Mouse (Mus musculus): ENCODE measurements at regions not wholly inside any gene's neighbourhood (a gene's known extent, or its start where the extent isn't known, plus 50 kb on each side); places are given as distances from the start of the nearest gene placed in this dataset.
A peak's percentile ranks its signal among the peaks of the same experiment; 100 is the strongest.

DNA sequence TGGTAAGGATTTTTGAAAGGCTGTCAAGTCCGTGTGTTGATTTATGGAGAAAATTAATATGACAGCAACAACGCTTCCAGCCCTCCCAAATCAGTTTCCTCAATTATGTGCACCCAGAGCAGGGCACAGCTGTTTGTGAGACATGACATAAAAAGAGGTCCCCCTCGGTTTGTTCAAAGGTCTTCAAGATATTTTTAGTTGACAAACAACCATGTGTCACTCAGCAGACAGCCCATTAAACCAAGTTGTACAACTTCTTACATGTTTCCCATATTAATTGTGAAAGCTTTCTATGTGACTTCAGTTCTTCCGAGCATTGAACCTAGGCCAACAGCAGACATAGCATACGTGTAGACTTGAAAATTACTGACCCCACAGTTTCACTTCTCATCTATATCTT, 131.5 kb upstream of the Cdh5 start:
- intact Hi-C loops (cut with DNase I): no loop called here
- no peak for DNase-seq (ENCODE audit: low spot score in 2 of 2)

DNA sequence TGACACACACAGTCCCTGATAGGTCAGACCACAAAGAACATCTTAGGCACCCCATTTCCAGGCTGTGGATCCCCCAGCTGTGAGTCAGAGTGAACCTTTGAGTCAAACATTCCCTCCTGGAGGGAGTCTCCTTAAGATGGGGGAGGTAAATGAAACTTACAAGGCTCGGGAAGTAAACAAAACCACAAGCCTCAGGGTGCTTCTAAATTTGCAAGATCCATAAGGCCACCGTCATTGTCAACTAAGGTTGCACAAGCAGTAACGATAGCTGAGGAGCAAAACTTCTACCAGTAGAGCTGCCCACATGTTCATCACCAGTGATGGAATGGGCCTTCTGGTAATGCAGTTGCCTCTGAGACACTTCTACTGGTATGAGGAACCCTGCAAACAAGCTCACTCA, 130.9 kb upstream of the Cdh5 start:
- DNase-seq (ENCODE audit: low spot score in 2 of 2): no peak
- intact Hi-C loops (cut with DNase I): no loop called here

DNA sequence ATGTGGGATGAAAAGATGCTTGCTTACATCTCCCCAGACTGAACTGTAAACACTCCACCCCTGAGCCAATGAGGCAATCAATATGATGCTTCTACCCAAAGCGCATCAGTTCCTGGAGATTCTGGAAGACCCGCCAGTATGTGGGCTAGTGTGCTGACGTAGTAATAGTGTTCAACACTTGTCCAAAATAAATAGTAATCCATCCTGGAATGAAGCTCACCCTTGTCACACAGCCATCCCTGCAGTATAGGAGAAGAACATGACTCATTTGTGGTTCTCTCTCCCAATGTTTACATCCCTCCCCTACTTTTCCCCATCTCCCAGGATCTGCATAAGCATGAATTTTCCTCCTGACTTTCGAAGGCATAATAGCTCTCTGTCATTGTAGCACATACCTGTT, 130.5 kb upstream of the Cdh5 start:
- no peak for DNase-seq (ENCODE audit: low spot score in 2 of 2)
- intact Hi-C loops (cut with DNase I): no loop called here

DNA sequence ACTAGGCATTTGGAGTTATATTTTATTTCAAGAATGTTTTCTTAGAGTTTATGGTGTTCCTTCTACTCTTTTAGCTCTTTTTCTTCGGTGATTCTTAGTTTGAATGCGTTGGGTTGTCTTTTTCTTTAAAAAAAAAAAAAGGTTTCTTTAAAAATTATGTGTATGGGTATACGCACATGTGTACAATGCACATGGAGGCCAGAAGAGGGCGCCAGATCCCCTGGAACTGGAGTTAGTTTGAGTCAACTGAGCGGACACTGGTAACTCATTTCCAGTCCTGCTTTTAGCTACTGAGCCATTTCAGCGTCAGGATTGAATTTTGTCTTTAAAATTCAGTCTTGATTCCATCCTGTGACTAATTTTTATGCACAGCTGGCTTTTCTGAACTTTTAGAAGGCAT, 124.9 kb upstream of the Cdh5 start:
- intact Hi-C loops (cut with DNase I): no loop called here
- no peak for DNase-seq (ENCODE audit: low spot score in 2 of 2)

DNA sequence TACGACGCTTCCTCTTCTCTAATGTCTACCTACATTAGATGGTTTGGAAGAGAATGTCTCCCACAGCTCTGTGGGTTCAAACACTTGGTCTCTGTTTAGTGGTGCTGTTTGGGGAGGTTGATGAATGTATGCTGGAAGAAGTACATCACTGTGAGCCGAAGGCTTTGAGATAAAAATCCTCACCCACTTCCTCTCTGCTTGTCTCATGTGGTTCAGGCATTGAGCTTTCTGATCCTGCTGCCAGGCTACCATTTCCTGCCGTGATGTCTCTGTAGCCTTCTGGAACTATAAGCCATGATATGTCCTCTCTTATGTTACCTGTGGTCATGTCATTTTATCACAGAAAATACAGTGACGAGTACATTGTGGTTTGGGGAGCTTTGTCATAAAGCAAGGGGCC, 122.5 kb upstream of the Cdh5 start:
- intact Hi-C loops (cut with DNase I): no loop called here
- no peak for DNase-seq (ENCODE audit: low spot score in 2 of 2)

DNA sequence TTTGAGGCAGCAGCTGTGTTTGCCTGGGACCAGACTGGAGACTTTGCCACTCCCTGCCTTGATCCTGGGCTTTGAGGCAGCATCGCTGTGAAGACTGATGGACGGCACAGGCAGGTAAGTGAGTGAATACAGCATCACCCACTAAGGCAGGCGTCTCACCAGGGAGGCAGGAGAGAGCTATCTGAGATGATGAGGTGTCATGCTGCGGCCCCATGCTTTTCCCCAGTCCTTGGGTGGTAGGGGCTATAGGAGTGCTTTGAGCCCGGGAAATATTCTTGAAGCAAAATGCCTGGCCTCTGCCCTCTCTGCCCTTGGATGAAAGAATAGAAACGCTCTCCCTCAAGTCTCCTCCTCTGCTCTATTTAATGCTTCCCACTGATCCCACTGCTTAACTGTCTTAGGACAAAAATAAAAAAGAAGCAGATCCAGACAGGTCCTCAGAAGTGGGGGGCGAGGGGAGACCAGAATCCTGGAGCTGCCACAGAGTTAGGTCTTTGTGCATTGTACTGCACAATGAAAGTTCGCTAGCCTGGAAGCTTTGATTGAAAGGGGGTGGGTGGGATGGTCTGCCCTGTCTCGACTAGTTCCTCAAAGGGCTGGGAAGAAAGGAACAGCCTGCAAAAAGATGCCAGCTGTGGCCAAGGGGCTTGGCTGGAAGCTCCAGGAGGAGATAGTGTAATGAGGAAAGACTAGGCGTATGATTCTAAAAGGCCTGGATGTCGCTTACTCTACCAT, 117.4 kb upstream of the Cdh5 start:
- DNase-seq (ENCODE audit: low spot score in 2 of 2): no peak
- intact Hi-C loops (cut with DNase I): no loop called here

DNA sequence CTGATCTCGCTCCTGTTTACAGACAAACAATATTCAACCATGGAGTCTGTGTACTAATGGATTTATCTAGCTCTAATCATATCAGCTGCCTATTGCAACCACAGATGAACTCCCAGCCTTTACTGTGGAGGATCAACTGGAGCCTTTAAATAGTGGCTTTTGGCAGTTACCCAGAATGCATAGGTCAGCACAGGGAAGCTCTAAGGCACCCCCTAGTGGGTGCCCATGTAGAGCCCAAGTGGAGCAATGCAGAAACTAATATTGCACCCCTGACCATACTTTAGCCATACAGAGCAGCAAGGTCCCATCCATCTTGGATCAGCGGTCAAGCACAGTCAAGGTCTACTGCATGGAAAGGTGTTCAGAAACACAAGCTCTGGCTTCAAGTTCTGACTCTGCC, 115.8 kb upstream of the Cdh5 start:
- intact Hi-C loops (cut with DNase I): no loop called here
- DNase-seq (ENCODE audit: low spot score in 2 of 2): no peak

DNA sequence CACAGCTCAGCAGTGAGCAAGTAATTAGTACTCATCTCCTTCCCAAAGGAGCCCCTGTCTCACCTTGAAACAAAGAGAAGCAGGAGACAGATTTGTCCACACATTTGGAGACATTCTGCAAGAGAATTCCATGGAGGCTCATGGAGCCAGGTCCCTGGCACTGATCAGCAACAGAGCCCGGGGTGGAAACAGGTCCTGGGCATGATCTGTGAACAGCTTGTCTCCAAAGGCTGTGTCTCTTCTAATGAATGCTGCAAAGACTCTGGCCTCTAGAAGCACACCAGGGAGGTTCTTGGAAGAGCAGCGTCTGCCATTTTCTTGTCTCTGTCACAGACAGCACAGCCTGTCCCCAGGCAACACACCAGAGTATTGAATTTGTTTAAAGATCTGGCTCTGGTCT, 107.5 kb upstream of the Cdh5 start:
- intact Hi-C loops (cut with DNase I): no loop called here
- DNase-seq (ENCODE audit: low spot score in 2 of 2): no peak

DNA sequence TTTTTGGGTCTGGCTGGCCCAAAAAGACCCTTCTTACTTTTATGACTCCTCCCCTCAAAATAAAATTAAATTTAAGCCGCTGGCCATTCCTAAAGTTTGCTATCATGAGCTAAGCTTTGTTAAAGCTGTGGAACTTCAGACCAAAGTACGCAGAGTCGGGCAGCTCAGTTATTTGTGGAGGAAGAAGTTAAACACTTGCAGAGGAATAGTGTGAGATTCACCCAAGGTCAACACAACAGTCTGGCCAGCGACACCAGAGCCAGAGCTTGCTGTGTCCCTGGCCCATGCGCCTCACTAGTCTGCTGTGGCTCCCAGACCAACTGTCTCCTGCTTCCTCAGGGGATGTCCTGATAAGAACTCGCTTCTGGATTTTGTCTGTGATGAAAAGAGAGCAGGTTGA, 103.3 kb upstream of the Cdh5 start:
- intact Hi-C loops (cut with DNase I): no loop called here
- no peak for DNase-seq (ENCODE audit: low spot score in 2 of 2)

DNA sequence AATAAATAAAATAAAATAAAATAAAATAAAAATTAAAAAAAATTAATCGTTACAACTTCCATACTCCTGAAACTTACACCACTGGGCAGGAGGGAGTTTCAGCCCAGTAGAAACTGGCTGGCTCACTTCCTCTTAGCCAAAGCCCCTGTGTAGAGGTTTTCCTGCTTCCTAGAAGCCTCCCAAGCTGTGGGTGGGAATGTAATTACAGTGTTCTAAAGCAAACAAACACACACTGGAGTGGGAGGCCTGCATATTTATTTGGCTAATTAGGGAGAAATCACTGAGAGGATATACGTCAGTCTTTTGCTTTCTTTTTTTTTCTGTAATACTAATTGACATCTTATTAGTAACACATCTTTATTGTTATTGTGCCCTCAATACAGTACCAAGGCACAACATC, 94.2 kb upstream of the Cdh5 start:
- intact Hi-C loops (cut with DNase I): no loop called here
- DNase-seq (ENCODE audit: low spot score in 2 of 2): no peak

DNA sequence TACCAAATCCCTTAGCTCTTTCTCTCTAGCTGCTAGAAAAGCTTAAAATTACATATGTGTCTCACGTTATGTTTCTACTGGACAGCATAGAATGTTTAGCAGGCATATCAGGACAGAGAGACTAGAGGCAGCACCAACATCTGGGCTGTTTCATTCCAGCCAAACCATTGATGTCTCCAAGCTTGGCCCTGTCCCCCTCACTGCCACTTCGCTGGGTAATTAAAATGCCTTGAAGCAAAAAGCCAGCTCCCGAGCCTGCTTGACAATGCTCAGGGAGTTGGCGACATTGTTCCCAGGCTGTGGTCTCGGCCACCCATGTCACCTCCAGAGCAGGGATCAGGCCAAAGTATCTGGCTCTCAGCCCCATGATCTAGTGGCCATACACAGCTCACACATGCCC, 92.7 kb upstream of the Cdh5 start:
- DNase-seq (ENCODE audit: low spot score in 2 of 2): no peak
- intact Hi-C loops (cut with DNase I): no loop called here

DNA sequence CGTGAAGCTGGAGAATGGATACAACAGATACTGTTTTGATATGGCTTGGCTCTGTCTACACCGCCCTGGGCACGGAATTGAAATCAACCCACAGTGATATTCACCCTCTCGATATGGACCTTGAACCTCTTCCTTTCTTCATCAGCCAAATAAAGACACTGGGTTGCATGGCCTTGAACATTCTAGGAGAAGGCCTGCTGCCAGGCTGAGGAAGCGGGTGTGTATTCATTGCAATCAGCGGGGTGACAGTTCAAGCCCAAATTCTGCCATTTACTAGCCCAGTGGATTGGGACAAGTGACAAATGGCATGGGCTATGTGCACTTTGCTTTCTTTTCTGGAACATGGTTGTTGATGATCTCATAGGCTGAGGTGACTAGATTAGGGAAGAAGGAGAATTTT, 92.1 kb upstream of the Cdh5 start:
- DNase-seq (ENCODE audit: low spot score in 2 of 2): no peak
- intact Hi-C loops (cut with DNase I): no loop called here

DNA sequence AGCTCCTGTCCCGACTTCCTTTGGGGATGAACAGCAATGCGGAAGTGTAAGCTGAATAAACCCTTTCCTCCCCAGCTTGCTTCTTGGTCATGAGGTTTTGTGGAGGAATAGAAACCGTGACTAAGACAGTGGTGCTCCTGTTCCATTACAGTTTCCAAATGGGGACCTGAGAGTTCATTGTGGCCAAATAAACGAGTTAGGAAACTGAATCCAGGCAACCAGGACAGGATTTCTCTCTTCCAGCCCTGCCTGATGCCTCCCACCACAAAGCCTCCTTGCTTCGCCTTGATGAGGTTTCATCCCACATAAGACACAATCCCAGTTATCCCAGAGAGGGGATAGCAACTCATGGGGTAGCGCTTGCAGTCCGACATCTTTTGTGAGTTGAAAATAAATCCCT, 79.2 kb upstream of the Cdh5 start:
- no peak for DNase-seq (ENCODE audit: low spot score in 2 of 2)
- intact Hi-C loops (cut with DNase I): loop anchor here (2.0 to 10.0 kb wide), 3 partner anchors 175 to 687 kb away; no protein-coding TSS in a partner anchor

DNA sequence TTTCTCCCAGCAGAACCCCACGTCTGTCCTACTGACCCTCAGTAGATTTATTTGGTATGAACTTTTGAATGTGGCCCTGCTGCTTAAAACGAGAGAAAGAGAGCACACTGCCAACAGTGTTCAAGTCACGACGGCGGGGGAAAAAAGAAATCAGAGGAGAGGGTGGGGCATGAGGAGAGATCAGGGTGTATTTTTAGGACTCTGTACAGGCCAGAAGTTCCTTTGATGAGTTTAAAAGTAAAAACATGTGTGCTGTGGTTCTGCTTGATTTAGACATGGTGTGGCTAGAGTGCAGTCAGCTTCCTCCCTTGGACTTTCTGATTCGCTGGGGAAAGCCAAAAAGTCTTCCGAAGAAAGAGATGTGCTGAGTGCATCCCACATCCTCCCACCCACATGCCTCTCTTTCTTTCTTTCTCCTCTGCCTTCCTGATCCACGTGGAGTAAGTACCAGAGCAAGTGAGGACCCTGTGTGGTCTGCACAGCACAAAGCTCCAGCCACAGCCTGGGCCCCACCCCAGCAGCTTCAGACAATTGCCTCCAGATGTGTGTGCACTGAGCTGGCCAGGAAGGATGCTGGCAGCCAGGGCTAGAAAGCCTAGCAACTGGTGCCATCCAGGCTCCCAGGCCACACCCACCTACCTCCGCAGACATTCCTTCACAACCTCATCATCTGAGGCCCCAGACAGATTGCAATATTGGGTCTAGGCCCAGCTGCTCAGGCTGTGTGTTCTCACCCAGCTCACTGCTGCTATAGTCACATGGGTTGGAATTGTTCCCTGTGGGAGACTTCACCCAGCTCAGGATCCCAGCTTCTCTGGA, 78.5 kb upstream of the Cdh5 start:
- intact Hi-C loops (cut with DNase I): loop anchor here (2.0 to 10.0 kb wide), 3 partner anchors 176 to 688 kb away; no protein-coding TSS in a partner anchor
- peak; percentile 31 to 83 for DNase-seq (ENCODE audit: low spot score in 2 of 2)

DNA sequence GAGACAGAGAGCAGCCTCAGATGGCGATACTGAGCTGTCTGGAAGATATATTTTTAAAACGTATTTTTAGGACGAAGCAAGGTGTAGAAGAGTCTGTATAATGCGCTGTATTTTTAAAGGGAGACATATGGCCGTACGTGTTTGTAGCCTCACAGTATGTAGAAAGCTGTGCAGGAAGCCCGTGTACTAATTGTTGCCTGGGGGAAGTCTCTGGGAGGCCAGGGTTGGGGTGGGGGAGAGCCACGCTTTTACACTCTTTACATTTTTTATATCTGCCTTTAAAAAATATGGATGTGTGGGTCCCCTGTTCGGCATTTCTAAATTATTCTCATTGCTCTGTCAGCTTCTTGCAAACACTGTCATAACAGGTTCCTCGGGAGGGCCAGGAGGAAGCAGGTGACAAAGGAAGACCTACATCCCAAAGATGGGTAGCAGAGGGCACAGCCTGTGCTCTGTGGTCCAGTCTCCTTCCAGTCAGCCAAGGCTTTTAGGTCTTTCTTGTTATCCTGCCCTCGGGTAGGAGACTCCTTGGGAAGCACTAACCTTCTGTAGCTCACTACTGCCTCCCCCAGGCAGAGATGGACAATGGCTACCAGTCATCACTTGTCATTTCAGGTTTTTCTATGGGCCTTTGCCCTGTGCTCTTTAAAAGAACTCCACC, 74.1 kb upstream of the Cdh5 start:
- peak; percentile 47 to 90 for DNase-seq (ENCODE audit: low spot score in 2 of 2)
- intact Hi-C loops (cut with DNase I): loop anchor here (1.0 to 10.0 kb wide), 5 partner anchors 86 to 1540 kb away; no protein-coding TSS in a partner anchor

DNA sequence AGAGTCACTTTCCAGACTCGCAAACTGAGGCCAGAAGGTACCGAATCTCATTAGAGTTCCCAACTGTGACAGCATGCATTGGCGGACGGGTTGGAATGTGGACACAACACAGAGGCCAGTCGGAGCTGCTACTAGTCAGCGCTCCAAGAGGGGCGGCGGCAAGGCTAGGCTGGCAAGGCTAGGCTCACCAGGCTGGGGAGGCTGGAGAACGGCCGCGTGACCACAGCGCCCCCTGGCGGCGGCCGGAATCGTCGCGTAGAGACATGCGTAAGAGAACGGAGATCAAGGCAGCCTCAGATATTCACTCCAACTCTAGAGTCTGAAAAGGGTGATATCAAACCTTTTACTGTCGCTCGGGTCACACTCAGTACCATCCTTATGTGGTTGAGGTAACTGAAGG, 72.8 kb upstream of the Cdh5 start:
- intact Hi-C loops (cut with DNase I): loop anchor here (1.0 to 10.0 kb wide), 4 partner anchors 294 to 1541 kb away; no protein-coding TSS in a partner anchor
- peak; percentile 85 to 89 for DNase-seq (ENCODE audit: low spot score in 2 of 2)

DNA sequence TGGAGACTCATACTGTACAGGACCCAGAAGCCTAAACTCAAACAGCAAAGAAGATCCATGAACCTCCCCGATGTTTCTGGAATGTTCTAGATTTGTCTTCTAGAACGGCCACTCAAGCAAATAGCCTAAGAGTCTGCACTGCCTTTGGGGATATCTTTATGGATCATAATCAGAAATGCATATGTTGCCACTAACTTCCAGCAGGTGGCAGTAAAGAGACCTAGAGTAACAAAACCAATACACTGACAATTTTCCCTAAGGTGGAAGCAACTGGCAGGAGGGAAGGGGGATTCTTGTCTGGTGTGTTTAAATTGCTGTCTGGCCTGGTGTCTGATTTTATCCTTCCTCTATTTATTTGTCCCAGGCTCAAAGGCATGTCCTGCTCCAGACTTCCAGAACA, 69.2 kb upstream of the Cdh5 start:
- intact Hi-C loops (cut with DNase I): loop anchor here (1.0 to 2.0 kb wide), 2 partner anchors 19 to 45 kb away; no protein-coding TSS in a partner anchor
- peak; percentile 35 to 60 for DNase-seq (ENCODE audit: low spot score in 2 of 2)

DNA sequence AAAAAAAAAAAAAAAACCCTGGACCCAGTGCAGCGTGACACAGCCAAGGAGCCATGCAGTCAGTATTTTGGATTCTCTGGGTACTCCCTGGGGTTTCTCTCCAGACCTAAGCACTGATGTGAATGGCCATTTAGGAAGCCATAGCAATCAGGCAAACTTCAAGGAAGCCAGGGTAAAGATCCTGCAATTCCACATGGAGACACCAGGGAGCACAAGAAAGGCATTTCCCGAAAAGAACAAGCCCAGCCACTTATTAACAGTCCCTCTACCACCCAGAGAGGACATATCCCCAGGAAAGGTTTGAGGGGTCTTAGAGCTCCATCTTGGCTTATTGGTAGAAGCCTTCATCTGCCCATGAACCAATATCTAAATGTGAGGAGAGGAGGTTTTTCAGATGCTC, 68.3 kb upstream of the Cdh5 start:
- intact Hi-C loops (cut with DNase I): loop anchor here (2.0 kb wide), 1 partner anchor 44 kb away; no protein-coding TSS in a partner anchor
- DNase-seq (ENCODE audit: low spot score in 2 of 2): peak in 1 of 2 experiments; percentile 50

DNA sequence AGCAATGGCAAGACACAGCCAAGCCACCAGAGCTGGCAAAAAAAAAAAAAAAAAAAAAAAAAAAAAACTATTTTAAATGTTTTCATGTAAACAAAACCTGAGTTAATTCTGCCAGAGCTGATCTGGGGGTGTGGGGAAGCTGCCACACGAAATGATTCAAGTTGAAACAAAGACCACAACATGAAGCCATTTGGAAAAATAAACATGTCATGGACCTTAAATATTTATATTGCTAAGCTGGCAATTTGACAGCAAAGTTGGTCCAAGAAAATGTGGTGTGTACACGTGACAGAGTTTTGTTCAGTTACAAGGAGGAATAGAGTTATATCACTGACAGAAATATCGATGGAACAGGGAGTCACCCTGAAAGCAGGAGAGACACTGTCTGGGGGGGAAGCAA, 67.1 kb upstream of the Cdh5 start:
- DNase-seq (ENCODE audit: low spot score in 2 of 2): no peak
- intact Hi-C loops (cut with DNase I): no loop called here
